Mouse (Mus musculus): ENCODE results near the gene Vti1a. TPM values are rescaled to one million over a fixed set of nuclear protein-coding genes. Genes with fewer than 3 reads are reported as not detected.

The Vti1a gene
- polyA plus RNA-seq, 1 experiment from 2014 or later = 17.9 TPM

DNA sequence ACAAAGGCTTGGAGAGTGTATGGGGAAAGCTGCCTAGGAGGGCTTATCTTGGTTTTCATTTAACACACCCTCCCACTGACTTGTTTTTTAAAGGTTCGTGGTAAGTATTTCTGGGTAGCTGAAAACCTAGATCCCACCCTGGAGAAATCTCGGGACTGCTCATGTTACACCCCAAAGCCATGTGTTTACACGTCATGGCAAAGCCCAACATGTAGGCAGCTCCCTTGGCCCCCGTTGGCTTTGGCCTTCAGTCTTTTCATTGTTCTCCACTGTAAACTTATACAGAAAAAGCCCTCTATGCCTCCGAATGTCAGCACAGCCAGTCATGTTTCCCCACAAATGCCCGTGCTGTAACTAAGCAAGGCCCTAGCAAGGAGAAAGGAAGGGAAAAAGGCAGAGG, 283.0 kb downstream of the Vti1a start:
- Histone ChIP-seq H3K4me3 (ENCODE audit: low read depth, low read length) (no peak overlapping the region), H3K27ac (ENCODE audit: low read length) (no peak overlapping the region), H3K4me2 (replicated peaks; ENCODE audit: low read depth, low read length) (no peak overlapping the region), H3K36me3 (ENCODE audit: insufficient read depth, low read length) (no peaks in the 10 kb centered on the region), H3K9me3 (ENCODE audit: low read length) (no peaks in the 10 kb centered on the region), H3K27me3 (replicated peaks; ENCODE audit: insufficient read depth, low read length) (peaks cover 3% of the 10 kb centered on the region; the same call in 1 of the 2 replicates), H3K9ac (replicated peaks; ENCODE audit: low read depth) (no peak overlapping the region), H3K4me1 (ENCODE audit: insufficient read depth, low read depth, low read length) (peaks cover 3% of the 10 kb centered on the region; the same call in 1 of the 2 replicates)
- ATAC-seq = no peak
- TF ChIP-seq EP300 (IDR thresholded peaks at IDR 0.05) = no peak
- no peak for TF ChIP-seq CTCF (IDR thresholded peaks at IDR 0.05)
- WGBS = 47% methylated on average over 6 of the region's 6 CpGs
- DNase-seq (ENCODE audit: low spot score) = no peak

DNA sequence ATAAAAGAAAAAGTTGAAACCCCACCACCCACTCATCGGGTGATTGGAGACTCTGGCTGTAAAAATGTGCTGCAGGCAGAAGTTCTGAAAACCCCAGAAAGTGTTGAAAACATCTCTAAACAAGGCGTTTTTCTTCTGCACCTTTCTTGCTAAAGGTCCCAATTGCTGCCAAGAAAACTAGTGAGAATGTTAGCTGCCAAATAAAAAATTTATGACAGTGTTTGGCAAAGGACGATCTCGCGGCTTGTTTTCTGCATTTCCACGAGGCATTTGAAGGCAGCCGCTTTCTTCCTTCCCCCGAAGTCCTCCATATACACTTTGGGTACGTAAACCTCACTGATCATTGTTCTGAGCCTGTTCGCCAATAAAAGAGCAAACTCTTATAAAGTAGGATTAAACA, 291.6 kb downstream of the Vti1a start:
- ATAC-seq (no peak), DNase-seq (ENCODE audit: low spot score) (no peak)
- no peaks in the 10 kb centered on the region for H3K4me1 ChIP-seq (ENCODE audit: insufficient read depth, low read depth, low read length)
- no peak overlapping the region for H3K4me3 ChIP-seq (ENCODE audit: low read depth, low read length)
- WGBS = 64% methylated on average over 10 of the region's 10 CpGs
- H3K27me3 ChIP-seq (replicated peaks; ENCODE audit: insufficient read depth, low read length) = no peaks in the 10 kb centered on the region
- H3K9ac ChIP-seq (replicated peaks; ENCODE audit: low read depth) = no peak overlapping the region
- H3K4me2 ChIP-seq (replicated peaks; ENCODE audit: low read depth, low read length) = no peak overlapping the region
- no peak for TF ChIP-seq EP300 (IDR thresholded peaks at IDR 0.05)
- no peak for TF ChIP-seq CTCF (IDR thresholded peaks at IDR 0.05)
- H3K27ac ChIP-seq (ENCODE audit: low read length) = no peak overlapping the region
- H3K9me3 ChIP-seq (ENCODE audit: low read length) = no peaks in the 10 kb centered on the region
- no peaks in the 10 kb centered on the region for H3K36me3 ChIP-seq (ENCODE audit: insufficient read depth, low read length)

DNA sequence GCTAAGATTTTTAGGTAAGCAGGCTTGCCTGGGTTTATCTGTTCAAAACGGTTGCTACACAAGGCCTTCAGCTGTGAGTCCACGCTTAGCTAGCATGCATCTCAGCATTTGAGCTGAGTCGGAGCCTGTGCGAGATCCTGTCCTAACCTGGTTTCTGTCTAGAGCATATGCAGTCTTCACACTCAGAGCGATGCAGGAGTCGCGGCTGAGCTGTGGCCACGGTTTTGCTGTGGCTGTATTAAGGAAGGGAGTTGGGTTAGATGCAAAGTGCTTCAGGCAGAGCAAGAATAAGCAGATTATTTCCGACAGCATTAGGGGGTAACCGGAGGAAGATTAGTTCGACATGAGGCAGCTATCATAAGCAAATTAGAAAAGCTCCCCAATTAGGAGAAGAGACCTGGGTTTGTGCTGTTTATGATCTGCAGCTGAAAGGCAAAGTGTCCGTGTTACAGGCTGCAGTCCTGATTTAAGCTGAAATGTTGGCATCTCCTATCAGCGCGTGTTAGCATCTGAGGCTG, 292.8 kb downstream of the Vti1a start:
- no peaks in the 10 kb centered on the region for H3K4me1 ChIP-seq (ENCODE audit: insufficient read depth, low read depth, low read length)
- ATAC-seq (no peak), DNase-seq (ENCODE audit: low spot score) (no peak)
- no peak overlapping the region for H3K4me2 ChIP-seq (replicated peaks; ENCODE audit: low read depth, low read length)
- whole genome bisulfite sequencing = 90% methylated on average over 14 of the region's 14 CpGs
- no peaks in the 10 kb centered on the region for H3K36me3 ChIP-seq (ENCODE audit: insufficient read depth, low read length)
- TF ChIP-seq CTCF (IDR thresholded peaks at IDR 0.05) (no peak), EP300 (IDR thresholded peaks at IDR 0.05) (no peak)
- H3K9me3 ChIP-seq (ENCODE audit: low read length) = no peaks in the 10 kb centered on the region
- no peak overlapping the region for H3K9ac ChIP-seq (replicated peaks; ENCODE audit: low read depth)
- H3K4me3 ChIP-seq (ENCODE audit: low read depth, low read length) = no peak overlapping the region
- H3K27me3 ChIP-seq (replicated peaks; ENCODE audit: insufficient read depth, low read length) = no peaks in the 10 kb centered on the region
- H3K27ac ChIP-seq (ENCODE audit: low read length) = no peak overlapping the region

DNA sequence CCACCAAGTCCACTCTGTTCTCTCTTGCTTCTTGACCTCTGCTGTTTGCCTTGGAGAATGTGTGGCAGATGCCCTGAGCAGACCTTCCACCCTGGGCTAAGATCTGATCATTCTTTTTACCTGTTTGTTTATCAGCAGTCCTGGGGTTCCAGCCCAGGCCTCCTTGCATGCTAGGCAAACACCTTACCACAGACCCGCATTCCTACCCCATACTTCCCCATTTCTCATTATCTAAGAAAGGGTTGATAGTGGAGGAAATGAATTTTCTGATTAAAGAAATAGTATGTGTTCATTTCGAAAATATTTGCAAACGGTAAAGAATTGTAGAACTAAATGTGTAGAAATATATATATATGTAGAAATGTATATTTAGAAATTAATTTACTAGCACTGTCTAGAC, 293.7 kb downstream of the Vti1a start:
- TF ChIP-seq EP300 (IDR thresholded peaks at IDR 0.05) (no peak), CTCF (IDR thresholded peaks at IDR 0.05) (no peak)
- Histone ChIP-seq H3K36me3 (ENCODE audit: insufficient read depth, low read length) (no peaks in the 10 kb centered on the region), H3K9me3 (ENCODE audit: low read length) (no peaks in the 10 kb centered on the region), H3K9ac (replicated peaks; ENCODE audit: low read depth) (no peak overlapping the region), H3K4me3 (ENCODE audit: low read depth, low read length) (no peak overlapping the region), H3K4me2 (replicated peaks; ENCODE audit: low read depth, low read length) (no peak overlapping the region), H3K27ac (ENCODE audit: low read length) (no peak overlapping the region), H3K27me3 (replicated peaks; ENCODE audit: insufficient read depth, low read length) (no peaks in the 10 kb centered on the region), H3K4me1 (ENCODE audit: insufficient read depth, low read depth, low read length) (no peaks in the 10 kb centered on the region)
- no peak for ATAC-seq
- WGBS = 77% methylated on average over 3 of the region's 3 CpGs
- DNase-seq (ENCODE audit: low spot score) = no peak

DNA sequence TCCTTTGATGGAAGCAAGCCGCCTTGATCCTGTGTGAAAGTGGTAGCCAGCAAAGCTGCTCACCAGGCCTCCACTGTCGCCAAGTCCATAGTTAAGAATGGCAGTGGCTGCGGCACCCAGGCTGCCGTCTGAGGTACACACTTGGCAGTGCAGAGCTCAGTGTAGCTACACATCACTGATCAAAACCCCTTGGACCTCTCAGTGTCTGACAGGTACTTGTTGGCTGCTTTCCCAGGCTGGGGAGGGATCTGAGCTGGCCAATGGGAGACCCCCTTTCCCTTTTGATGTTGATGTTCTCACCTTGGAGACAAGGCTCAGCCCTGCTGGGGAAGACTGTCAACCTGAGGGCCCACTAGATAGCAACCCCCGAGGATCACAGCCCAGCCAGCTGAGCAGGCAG, 299.6 kb downstream of the Vti1a start:
- no peak overlapping the region for H3K9ac ChIP-seq (replicated peaks; ENCODE audit: low read depth)
- no peak overlapping the region for H3K4me3 ChIP-seq (ENCODE audit: low read depth, low read length)
- H3K36me3 ChIP-seq (ENCODE audit: insufficient read depth, low read length) = no peaks in the 10 kb centered on the region
- no peak for ATAC-seq
- H3K27ac ChIP-seq (ENCODE audit: low read length) = no peak overlapping the region
- peaks cover 8% of the 10 kb centered on the region; the same call in 1 of the 2 replicates for H3K4me1 ChIP-seq (ENCODE audit: insufficient read depth, low read depth, low read length)
- TF ChIP-seq EP300 (IDR thresholded peaks at IDR 0.05) (no peak), CTCF (IDR thresholded peaks at IDR 0.05) (no peak)
- no peaks in the 10 kb centered on the region for H3K27me3 ChIP-seq (replicated peaks; ENCODE audit: insufficient read depth, low read length)
- no peak for DNase-seq (ENCODE audit: low spot score)
- H3K9me3 ChIP-seq (ENCODE audit: low read length) = no peaks in the 10 kb centered on the region
- WGBS = 67% methylated on average over 5 of the region's 5 CpGs
- H3K4me2 ChIP-seq (replicated peaks; ENCODE audit: low read depth, low read length) = no peak overlapping the region

DNA sequence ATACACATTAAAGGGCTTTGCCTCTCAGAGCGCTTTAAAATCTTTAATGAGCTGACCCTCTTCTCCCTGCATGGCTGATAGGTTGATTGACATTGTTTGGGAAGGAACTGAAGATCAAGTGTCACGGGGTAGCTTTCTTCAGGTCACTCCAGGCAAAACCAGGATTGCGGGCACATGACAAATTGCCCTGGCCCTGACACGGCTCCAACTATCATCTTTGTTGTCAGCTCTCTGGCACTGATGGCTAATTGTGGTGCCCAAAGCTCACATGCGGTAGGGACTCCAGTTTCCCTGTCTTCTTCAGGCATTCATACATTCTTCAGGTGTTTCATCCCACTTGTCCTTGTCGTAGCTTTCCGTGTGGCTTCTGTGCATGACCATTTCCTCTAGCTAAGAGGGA, 300.2 kb downstream of the Vti1a start:
- no peaks in the 10 kb centered on the region for H3K27me3 ChIP-seq (replicated peaks; ENCODE audit: insufficient read depth, low read length)
- no peak for ATAC-seq
- no peak overlapping the region for H3K4me3 ChIP-seq (ENCODE audit: low read depth, low read length)
- no peak overlapping the region for H3K4me2 ChIP-seq (replicated peaks; ENCODE audit: low read depth, low read length)
- H3K4me1 ChIP-seq (ENCODE audit: insufficient read depth, low read depth, low read length) = peaks cover 10% of the 10 kb centered on the region; the same call in 1 of the 2 replicates
- no peak overlapping the region for H3K27ac ChIP-seq (ENCODE audit: low read length)
- H3K9me3 ChIP-seq (ENCODE audit: low read length) = no peaks in the 10 kb centered on the region
- no peak for DNase-seq (ENCODE audit: low spot score)
- TF ChIP-seq CTCF (IDR thresholded peaks at IDR 0.05) = no peak
- H3K9ac ChIP-seq (replicated peaks; ENCODE audit: low read depth) = no peak overlapping the region
- WGBS = 65% methylated on average over 7 of the region's 7 CpGs
- no peaks in the 10 kb centered on the region for H3K36me3 ChIP-seq (ENCODE audit: insufficient read depth, low read length)

DNA sequence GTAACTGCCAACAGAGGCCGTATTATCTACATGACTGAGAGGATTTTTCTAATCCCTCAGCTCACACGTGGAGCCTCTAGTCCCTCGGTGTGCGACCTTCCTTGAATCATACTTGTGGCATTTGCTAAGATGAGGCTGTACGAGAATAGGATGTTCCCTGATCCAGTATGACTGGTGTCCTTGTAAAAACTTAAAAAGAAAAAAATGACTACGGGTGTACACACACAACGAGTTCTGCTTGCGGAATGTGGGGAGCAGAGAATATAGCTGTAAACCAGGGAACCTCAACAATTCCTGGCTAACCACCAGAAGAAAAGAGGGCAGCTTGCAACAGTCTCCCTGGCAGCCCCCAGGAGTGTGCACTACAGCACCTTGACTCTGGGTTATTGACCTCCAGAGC, 300.8 kb downstream of the Vti1a start:
- DNase-seq (ENCODE audit: low spot score) (peak; percentile 21), ATAC-seq (no peak)
- H3K36me3 ChIP-seq (ENCODE audit: insufficient read depth, low read length) = no peaks in the 10 kb centered on the region
- peaks cover 10% of the 10 kb centered on the region; the same call in 1 of the 2 replicates for H3K4me1 ChIP-seq (ENCODE audit: insufficient read depth, low read depth, low read length)
- no peak for TF ChIP-seq EP300 (IDR thresholded peaks at IDR 0.05)
- no peak for TF ChIP-seq CTCF (IDR thresholded peaks at IDR 0.05)
- no peak overlapping the region for H3K4me2 ChIP-seq (replicated peaks; ENCODE audit: low read depth, low read length)
- no peak overlapping the region for H3K4me3 ChIP-seq (ENCODE audit: low read depth, low read length)
- H3K9ac ChIP-seq (replicated peaks; ENCODE audit: low read depth) = no peak overlapping the region
- H3K27ac ChIP-seq (ENCODE audit: low read length) = no peak overlapping the region
- H3K27me3 ChIP-seq (replicated peaks; ENCODE audit: insufficient read depth, low read length) = no peaks in the 10 kb centered on the region
- H3K9me3 ChIP-seq (ENCODE audit: low read length) = no peaks in the 10 kb centered on the region
- 53% methylated on average over 8 of the region's 8 CpGs for WGBS

Data from lung, postnatal 0 days (tissue).